Mouse (Mus musculus) stomach, postnatal 0 days (tissue): ENCODE data around the gene Pygo2. TPM values are rescaled to one million over a fixed set of nuclear protein-coding genes. Genes with fewer than 3 reads are reported as not detected.
A peak's percentile ranks its signal among the peaks of the same experiment; 100 is the strongest.

Experiments used
- ATAC-seq: fragments of 200-750 bp; cut with Nextera tagmentation; 2 replicates; pipeline ENCODE4 v1.8.0; 2017; ENCODE audit not compliant: low FRiP score, low TSS enrichment
- DNase-seq: peaks from one replicate; pipeline ENCODE4 v3.0.0-alpha.2; 2016; ENCODE audit warnings: low spot score
- H3K27ac ChIP-seq: fragments of 300-500 bp; sonication (generic); replicated peaks from 2 replicates; pipeline ENCODE4 v1.5.1; 2014; ENCODE audit warnings: mild to moderate bottlenecking, control low read depth
- H3K27me3 ChIP-seq: fragments of 300-500 bp; sonication (generic); 2 replicates; pipeline ENCODE4 v1.6.1; 2014; ENCODE audit warnings: low read length; ENCODE audit not compliant: control insufficient read depth, insufficient read depth
- H3K36me3 ChIP-seq: fragments of 300-500 bp; sonication (generic); 2 replicates; pipeline ENCODE4 v1.6.1; 2014; ENCODE audit warnings: low read length, mixed read lengths; ENCODE audit not compliant: control insufficient read depth, insufficient read depth
- H3K4me1 ChIP-seq: fragments of 300-500 bp; sonication (generic); replicated peaks from 2 replicates; pipeline ENCODE4 v1.6.1; 2014; ENCODE audit warnings: antibody characterized with exemption; ENCODE audit not compliant: control insufficient read depth, insufficient read depth
- H3K4me2 ChIP-seq: fragments of 300-500 bp; sonication (generic); replicated peaks from 2 replicates; pipeline ENCODE4 v1.6.1; 2014; ENCODE audit warnings: low read depth, mild to moderate bottlenecking, control low read depth, moderate library complexity
- H3K4me3 ChIP-seq: fragments of 300-500 bp; sonication (generic); 2 replicates; pipeline ENCODE4 v1.5.1; 2014; ENCODE audit warnings: low read depth, low read length, control low read depth
- H3K9ac ChIP-seq: fragments of 300-500 bp; sonication (generic); 2 replicates; pipeline ENCODE4 v1.6.1; 2014; ENCODE audit warnings: mild to moderate bottlenecking, low read length, control low read depth, mixed read lengths
- H3K9me3 ChIP-seq: fragments of 300-500 bp; sonication (generic); 2 replicates; pipeline ENCODE4 v1.6.1; 2016; ENCODE audit warnings: low read length; ENCODE audit not compliant: control insufficient read depth
- CTCF ChIP-seq: IDR thresholded peaks from 2 replicates; pipeline ENCODE4 v1.5.1; 2016; ENCODE audit warnings: antibody characterized with exemption, low read depth, mild to moderate bottlenecking, moderate library complexity
- EP300 ChIP-seq: optimal IDR thresholded peaks from 2 replicates; pipeline ENCODE3; 2016; ENCODE audit warnings: antibody characterized with exemption
- WGBS: fragments of 180-500 bp; shearing (Covaris S2); extraction: QIAGEN DNeasy Blood & Tissue Kit; methylation state at CpG from one replicate; pipeline ENCODE4 v1.1.7; 2014; 5-methylcytosine and 5-hydroxymethylcytosine counted together
- polyA plus RNA-seq: library from polyadenylated mRNA; unstranded; fragments of >200 nt; fragmentation: Nextera tagmentation; extraction: Ambion mirVana; gene quantifications from 2 replicates; pipeline ENCODE4 v1.2.1, GENCODE M21; 2015

The Pygo2 gene
- polyA plus RNA-seq, 1 experiment from 2014 or later, result 18.0 TPM

- Histone ChIP-seq H3K27ac (peak overlapping the region; percentile 97), H3K9me3 (no peaks in the 10 kb centered on the region), H3K4me1 (peaks cover 6% of the 10 kb centered on the region; the same call in 1 of the 2 replicates), H3K27me3 (no peaks in the 10 kb centered on the region), H3K4me3 (peak overlapping the region; percentile 76), H3K9ac (peak overlapping the region; percentile 79), H3K36me3 (no peaks in the 10 kb centered on the region), H3K4me2 (peak overlapping the region; percentile 99)
- ATAC-seq (no peak), DNase-seq (no peak)
- WGBS, result 8% methylated on average over 10 of the region's 10 CpGs
- TF ChIP-seq CTCF (no peak), EP300 (no peak)
These were observed 34.6 kb upstream of the Pygo2 start for GRCm38 (mm10) chr3:89395419-89395805.

GRCm38 (mm10) chr3:89395806-89396653 lies 34.0 kb upstream of the Pygo2 start:
- Histone ChIP-seq H3K9me3 (no peaks in the 10 kb centered on the region), H3K27ac (peak overlapping the region; percentile 97), H3K4me1 (peaks cover 3% of the 10 kb centered on the region; the same call in 1 of the 2 replicates), H3K36me3 (no peaks in the 10 kb centered on the region), H3K9ac (peak overlapping the region; percentile 79), H3K4me2 (peak overlapping the region; percentile 99), H3K4me3 (peak overlapping the region; percentile 76), H3K27me3 (no peaks in the 10 kb centered on the region)
- DNase-seq (peak; percentile 70), ATAC-seq (no peak)
- TF ChIP-seq EP300 (no peak), CTCF (peak; percentile 93)
- WGBS, result 1% methylated on average over 43 of the region's 44 CpGs

GRCm38 (mm10) chr3:89396654-89397005 lies 33.4 kb upstream of the Pygo2 start:
- peaks cover 3% of the 10 kb centered on the region; the same call in 1 of the 2 replicates for H3K4me1 ChIP-seq
- WGBS, result 2% methylated on average over 4 of the region's 4 CpGs
- H3K27me3 ChIP-seq, result no peaks in the 10 kb centered on the region
- no peaks in the 10 kb centered on the region for H3K36me3 ChIP-seq
- TF ChIP-seq CTCF (no peak), EP300 (no peak)
- no peak overlapping the region for H3K9ac ChIP-seq
- H3K4me3 ChIP-seq, result peak overlapping the region; percentile 76
- H3K27ac ChIP-seq, result 0 out of 2 replicates have a peak overlapping the region, but pooled peaks have one; percentile 97
- peak overlapping the region; percentile 99 for H3K4me2 ChIP-seq
- ATAC-seq, result no peak
- no peaks in the 10 kb centered on the region for H3K9me3 ChIP-seq
- DNase-seq, result no peak

- DNase-seq (no peak), ATAC-seq (no peak)
- H3K27ac ChIP-seq, result no peak overlapping the region
- TF ChIP-seq EP300, result no peak
- no peaks in the 10 kb centered on the region for H3K9me3 ChIP-seq
- no peak overlapping the region for H3K4me3 ChIP-seq
- H3K9ac ChIP-seq, result no peak overlapping the region
- H3K36me3 ChIP-seq, result no peaks in the 10 kb centered on the region; the same call in 1 of the 2 replicates
- H3K4me2 ChIP-seq, result no peak overlapping the region
- WGBS, result 81% methylated on average over 7 of the region's 7 CpGs
- peaks cover 3% of the 10 kb centered on the region; the same call in 1 of the 2 replicates for H3K4me1 ChIP-seq
- H3K27me3 ChIP-seq, result no peaks in the 10 kb centered on the region
These were observed 28.7 kb upstream of the Pygo2 start for GRCm38 (mm10) chr3:89401329-89401728.

GRCm38 (mm10) chr3:89402693-89403092 lies 27.3 kb upstream of the Pygo2 start, which contains the start of gene Lenep:
Gene Lenep, minus strand, starts transcription at chr3:89402793.
- no peak within 1 kb of the TSS for H3K4me2 ChIP-seq
- H3K4me1 ChIP-seq, result no peaks in the 10 kb centered on the region
- WGBS, result 78% methylated on average over 5 of the region's 5 CpGs
- ATAC-seq, result no peak
- TF ChIP-seq CTCF (no peak), EP300 (no peak)
- H3K9me3 ChIP-seq, result no peaks in the 10 kb centered on the region
- DNase-seq, result no peak
- H3K4me3 ChIP-seq, result no peak within 1 kb of the TSS
- H3K27ac ChIP-seq, result no peak within 1 kb of the TSS
- H3K9ac ChIP-seq, result no peak within 1 kb of the TSS
- H3K36me3 ChIP-seq, result peaks cover under 1% of the 10 kb centered on the region
- no peaks in the 10 kb centered on the region for H3K27me3 ChIP-seq

- TF ChIP-seq EP300 (no peak), CTCF (no peak)
- Histone ChIP-seq H3K9ac (no peak overlapping the region), H3K27me3 (no peaks in the 10 kb centered on the region), H3K36me3 (peaks cover 5% of the 10 kb centered on the region), H3K4me2 (no peak overlapping the region), H3K4me3 (no peak overlapping the region), H3K4me1 (peaks cover 3% of the 10 kb centered on the region), H3K9me3 (no peaks in the 10 kb centered on the region), H3K27ac (no peak overlapping the region)
- DNase-seq, result no peak
- WGBS, result 84% methylated on average over 6 of the region's 6 CpGs
- no peak for ATAC-seq
These were observed 23.1 kb upstream of the Pygo2 start for GRCm38 (mm10) chr3:89406887-89407286.
